Mouse (Mus musculus): ENCODE measurements around the gene Trim44.

DNA sequence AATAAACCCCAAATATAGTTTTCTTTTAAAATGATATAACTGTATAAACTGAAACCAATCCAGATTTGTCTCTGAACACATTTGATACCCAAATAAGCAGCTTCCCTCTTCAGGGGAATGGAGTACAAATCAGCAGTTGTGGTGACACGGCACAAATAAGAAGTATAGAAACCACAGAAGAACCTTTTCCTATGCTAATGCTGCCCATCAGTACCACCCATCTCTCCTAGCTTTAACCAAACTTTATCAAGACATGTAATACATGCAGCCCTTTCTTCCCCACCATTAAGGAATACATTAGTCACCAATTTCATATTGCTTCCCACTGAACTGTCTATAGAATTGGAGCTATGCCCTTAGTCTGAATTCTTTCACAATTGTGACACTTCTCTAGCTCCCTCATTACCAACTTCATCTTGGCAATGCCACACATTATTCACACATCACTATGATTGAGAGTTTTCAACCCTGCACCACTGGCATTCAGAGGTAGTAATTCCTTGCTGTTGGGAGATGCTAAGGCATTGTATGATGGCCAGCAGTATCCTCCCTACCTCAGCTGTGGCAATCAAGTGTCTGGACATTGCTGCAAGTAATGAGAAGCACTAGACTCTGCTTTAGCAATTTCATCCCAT is 44.6 kb downstream of the Trim44 start:
- TF ChIP-seq CTCF (IDR thresholded peaks at IDR 0.05; ENCODE audit: low read depth, low read length) (no peak), GATA1 (IDR thresholded peaks at IDR 0.05; ENCODE audit: borderline replicate concordance, low read length) (no peak), TAL1 (conservative IDR thresholded peaks at IDR 0.05; ENCODE audit: low read depth, low read length) (no peak), GATA2 (IDR thresholded peaks at IDR 0.05; ENCODE audit: borderline replicate concordance, low read depth, low read length) (no peak), POLR2AphosphoS5 (IDR thresholded peaks at IDR 0.05; ENCODE audit: insufficient replicate concordance, low read depth, low read length) (no peak)

Data from G1E (cell line).